Mouse (Mus musculus): Measurements from ENCODE around the gene Gm17660. TPM values are rescaled to one million over a fixed set of nuclear protein-coding genes. Genes with fewer than 3 reads are reported as not detected.
"Not testable (repeated sequence)": the region's sequence is repeated elsewhere in the genome, so short reads cannot be mapped to it uniquely, and the experiment has no call there.

The Gm17660 gene
- polyA plus RNA-seq, 1 experiment from 2014 or later, result not detected

DNA sequence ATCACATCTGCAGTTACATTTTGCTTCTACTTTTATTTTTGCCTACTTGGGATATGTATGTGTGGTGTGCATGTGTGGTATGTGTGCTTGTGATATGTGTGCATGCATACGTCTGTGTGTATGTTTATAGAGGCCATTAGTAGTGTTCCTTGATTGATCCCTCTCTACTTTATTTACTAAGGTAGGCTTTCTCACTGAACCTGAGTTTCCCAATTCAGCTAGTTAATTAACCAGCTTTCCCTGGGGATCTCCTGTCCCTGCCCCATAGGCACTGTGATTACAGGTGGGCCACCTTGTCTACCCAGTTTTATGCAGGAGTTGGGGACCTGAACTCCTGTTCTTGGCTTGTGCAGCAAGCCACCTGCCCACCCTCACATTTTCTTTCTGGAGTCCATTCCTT lies 40.7 kb downstream of the Gm17660 start:
- H3K4me1 ChIP-seq (replicated peaks), result no peaks in the 10 kb centered on the region
- H3K9ac ChIP-seq (replicated peaks), result no peak overlapping the region

GRCm38 (mm10) chr5:104035824-104036223 lies 41.6 kb downstream of the Gm17660 start:
- no peaks in the 10 kb centered on the region for H3K4me1 ChIP-seq (replicated peaks)
- ATAC-seq (ENCODE audit: insufficient number of reproducible peaks, insufficient read depth, low FRiP score, low TSS enrichment, low read depth), result no peak
- no peak overlapping the region for H3K4me2 ChIP-seq
- no peak overlapping the region for H3K9ac ChIP-seq (replicated peaks)
- no peak overlapping the region for H3K27ac ChIP-seq
- no peaks in the 10 kb centered on the region for H3K36me3 ChIP-seq
- no peak overlapping the region for H3K4me3 ChIP-seq (replicated peaks)
- 65% methylated on average over 1 of the region's 1 CpGs for WGBS
- H3K9me3 ChIP-seq, result no peaks in the 10 kb centered on the region
- no peaks in the 10 kb centered on the region for H3K27me3 ChIP-seq

More for the DNA sequence above, 40.7 kb downstream of the Gm17660 start:
- Histone ChIP-seq H3K4me2 (no peak overlapping the region), H3K9me3 (no peaks in the 10 kb centered on the region), H3K4me3 (replicated peaks) (no peak overlapping the region), H3K36me3 (no peaks in the 10 kb centered on the region), H3K27me3 (no peaks in the 10 kb centered on the region), H3K27ac (no peak overlapping the region)
- no peak for ATAC-seq (ENCODE audit: insufficient number of reproducible peaks, insufficient read depth, low FRiP score, low TSS enrichment, low read depth)
- 84% methylated on average over 1 of the region's 1 CpGs for WGBS

DNA sequence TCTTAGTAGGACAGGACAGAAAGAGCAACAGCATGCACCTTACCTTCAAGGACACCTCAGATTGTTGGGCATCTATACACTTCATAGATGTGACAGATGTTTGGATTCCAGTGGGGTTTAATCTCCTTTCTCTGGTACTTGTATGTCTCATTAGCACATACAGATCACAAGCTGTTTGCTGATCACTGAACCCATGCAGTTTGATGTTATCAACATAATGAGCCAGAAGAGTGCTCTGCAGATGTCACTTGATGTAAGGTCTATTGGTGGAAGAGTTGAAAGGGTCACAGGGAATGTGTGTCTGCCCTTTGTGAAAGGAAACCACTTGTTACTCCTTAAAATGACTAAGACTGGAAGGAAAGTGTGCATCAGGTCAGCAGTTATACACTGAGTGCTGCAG lies 42.3 kb downstream of the Gm17660 start:
- Histone ChIP-seq H3K27me3 (no peaks in the 10 kb centered on the region), H3K9ac (replicated peaks) (no peak overlapping the region), H3K4me3 (replicated peaks) (no peak overlapping the region), H3K4me1 (replicated peaks) (no peaks in the 10 kb centered on the region), H3K9me3 (no peaks in the 10 kb centered on the region), H3K36me3 (no peaks in the 10 kb centered on the region), H3K27ac (no peak overlapping the region), H3K4me2 (no peak overlapping the region)
- ATAC-seq (ENCODE audit: insufficient number of reproducible peaks, insufficient read depth, low FRiP score, low TSS enrichment, low read depth), result no peak

- 92% methylated on average over 2 of the region's 2 CpGs for WGBS
- Histone ChIP-seq H3K4me1 (replicated peaks) (no peaks in the 10 kb centered on the region), H3K9me3 (no peaks in the 10 kb centered on the region), H3K27me3 (no peaks in the 10 kb centered on the region), H3K36me3 (no peaks in the 10 kb centered on the region), H3K9ac (replicated peaks) (no peak overlapping the region), H3K4me3 (replicated peaks) (no peak overlapping the region), H3K27ac (no peak overlapping the region), H3K4me2 (no peak overlapping the region)
- no peak for ATAC-seq (ENCODE audit: insufficient number of reproducible peaks, insufficient read depth, low FRiP score, low TSS enrichment, low read depth)
Measured at GRCm38 (mm10) chr5:104032434-104033097, 44.8 kb downstream of the Gm17660 start.

DNA sequence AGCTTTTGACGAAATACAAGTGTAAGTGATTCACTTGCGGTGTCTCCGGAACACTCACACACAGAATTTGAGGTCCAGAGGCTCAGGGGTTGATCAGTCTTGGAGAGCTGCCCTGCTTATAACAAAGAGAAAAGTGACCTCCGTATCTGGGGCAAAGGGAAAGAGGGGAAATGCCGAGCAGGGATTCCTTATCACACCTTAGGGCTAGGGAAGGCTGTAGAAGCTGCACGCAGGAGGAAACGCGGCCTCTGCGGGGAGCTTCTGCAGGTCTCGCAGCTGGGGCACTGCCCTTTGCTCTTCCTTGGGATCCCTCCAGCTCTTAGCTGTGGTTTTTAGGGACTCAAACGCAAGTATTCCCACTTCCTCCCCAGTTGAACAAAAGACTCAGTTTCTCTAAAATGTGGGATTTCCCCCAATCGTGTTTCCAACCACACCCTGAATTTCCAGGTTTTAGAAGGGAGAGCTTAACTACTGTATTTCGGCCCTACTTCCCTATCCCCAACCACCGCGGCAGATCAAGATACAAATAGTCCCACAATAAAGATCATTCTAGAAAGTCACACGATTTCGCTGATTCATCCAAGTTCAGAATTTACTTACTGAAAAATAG lies 52.1 kb downstream of the Gm17660 start:
- H3K27ac ChIP-seq, result no peak overlapping the region
- no peak overlapping the region for H3K4me3 ChIP-seq (replicated peaks)
- no peak overlapping the region for H3K9ac ChIP-seq (replicated peaks)
- WGBS, result 44% methylated on average over 17 of the region's 17 CpGs
- H3K9me3 ChIP-seq, result no peaks in the 10 kb centered on the region
- H3K4me2 ChIP-seq, result no peak overlapping the region
- H3K36me3 ChIP-seq, result no peaks in the 10 kb centered on the region
- no peak for ATAC-seq (ENCODE audit: insufficient number of reproducible peaks, insufficient read depth, low FRiP score, low TSS enrichment, low read depth)
- H3K4me1 ChIP-seq (replicated peaks), result peaks cover 16% of the 10 kb centered on the region
- H3K27me3 ChIP-seq, result peaks cover 7% of the 10 kb centered on the region; the same call in 1 of the 2 replicates

DNA sequence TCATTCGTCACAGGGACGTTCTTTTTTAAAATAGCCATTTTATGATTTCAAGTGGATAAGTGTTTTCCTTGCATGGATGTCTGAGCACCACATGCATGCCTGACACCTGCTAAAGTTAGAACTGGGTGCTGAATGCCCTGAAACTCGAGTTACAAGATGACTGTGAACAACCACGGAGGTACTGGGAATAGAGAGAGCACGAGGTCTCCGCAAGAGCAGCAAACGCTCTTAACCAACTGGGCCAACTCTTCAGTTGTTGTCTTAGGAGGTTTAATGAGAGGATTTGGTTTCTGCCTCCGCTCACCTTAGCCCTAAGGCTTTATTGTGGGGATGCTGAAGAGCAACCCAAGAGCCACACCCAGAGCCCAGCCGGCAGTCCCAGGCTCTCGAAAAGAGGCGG lies 52.6 kb downstream of the Gm17660 start:
- H3K4me1 ChIP-seq (replicated peaks), result peaks cover 21% of the 10 kb centered on the region
- ATAC-seq (ENCODE audit: insufficient number of reproducible peaks, insufficient read depth, low FRiP score, low TSS enrichment, low read depth), result no peak
- no peaks in the 10 kb centered on the region for H3K9me3 ChIP-seq
- 64% methylated on average over 11 of the region's 11 CpGs for WGBS
- H3K36me3 ChIP-seq, result no peaks in the 10 kb centered on the region
- no peak overlapping the region for H3K4me2 ChIP-seq
- peaks cover 7% of the 10 kb centered on the region; the same call in 1 of the 2 replicates for H3K27me3 ChIP-seq
- H3K9ac ChIP-seq (replicated peaks), result no peak overlapping the region
- H3K4me3 ChIP-seq (replicated peaks), result no peak overlapping the region
- no peak overlapping the region for H3K27ac ChIP-seq

- not testable (repeated sequence) for ATAC-seq (ENCODE audit: insufficient number of reproducible peaks, insufficient read depth, low FRiP score, low TSS enrichment, low read depth); H3K9ac ChIP-seq (replicated peaks); H3K27me3 ChIP-seq; H3K9me3 ChIP-seq; H3K36me3 ChIP-seq; H3K4me3 ChIP-seq (replicated peaks); H3K4me2 ChIP-seq; H3K27ac ChIP-seq
- 76% methylated on average over 5 of the region's 5 CpGs for WGBS
- H3K4me1 ChIP-seq (replicated peaks), result peaks cover 26% of the 10 kb centered on the region
Measured at GRCm38 (mm10) chr5:104024193-104024592, 53.2 kb downstream of the Gm17660 start.

DNA sequence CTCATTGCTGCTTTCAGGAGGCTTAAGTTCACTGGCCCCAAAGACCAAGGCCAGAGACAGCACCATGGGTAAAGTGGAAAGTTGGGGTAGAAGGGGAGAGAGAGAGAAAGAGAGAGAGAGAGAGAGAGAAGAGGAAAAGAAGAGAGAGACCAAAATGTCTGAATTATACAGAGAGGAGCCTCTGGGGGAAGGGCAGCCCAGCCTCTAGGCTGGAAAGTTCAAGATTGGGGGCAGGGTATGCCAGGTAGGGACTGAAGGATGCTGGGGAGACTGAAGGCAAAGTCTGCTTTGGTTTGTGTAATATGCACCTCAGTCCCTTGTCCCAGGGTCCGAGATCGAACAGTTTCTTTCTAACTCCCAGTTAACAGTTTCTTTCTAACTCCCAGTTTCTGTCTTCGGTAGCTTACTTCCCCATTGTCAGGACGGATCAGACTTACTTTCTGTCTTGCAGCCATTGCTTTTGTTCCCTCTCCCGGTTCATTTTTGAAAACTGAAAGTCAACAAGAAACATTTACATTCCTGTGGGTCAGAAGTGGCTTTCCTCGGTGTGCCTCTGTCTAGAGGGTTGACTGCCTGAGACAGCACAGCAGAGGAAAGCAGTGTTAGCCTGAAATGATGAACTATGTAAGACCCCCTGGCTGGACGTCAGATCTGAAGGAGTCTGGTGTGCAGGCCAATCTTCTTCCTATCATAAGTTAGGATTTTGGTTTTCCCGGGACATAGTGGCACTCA lies 54.0 kb downstream of the Gm17660 start:
- H3K4me3 ChIP-seq (replicated peaks), result no peak overlapping the region
- no peak overlapping the region for H3K27ac ChIP-seq
- no peak overlapping the region for H3K4me2 ChIP-seq
- no peak for ATAC-seq (ENCODE audit: insufficient number of reproducible peaks, insufficient read depth, low FRiP score, low TSS enrichment, low read depth)
- H3K4me1 ChIP-seq (replicated peaks), result peaks cover 26% of the 10 kb centered on the region
- 86% methylated on average over 8 of the region's 8 CpGs for whole genome bisulfite sequencing
- H3K9me3 ChIP-seq, result no peaks in the 10 kb centered on the region
- H3K9ac ChIP-seq (replicated peaks), result no peak overlapping the region
- no peaks in the 10 kb centered on the region for H3K36me3 ChIP-seq
- H3K27me3 ChIP-seq, result peaks cover 7% of the 10 kb centered on the region; the same call in 1 of the 2 replicates

- ATAC-seq (ENCODE audit: insufficient number of reproducible peaks, insufficient read depth, low FRiP score, low TSS enrichment, low read depth), result no peak
- H3K4me1 ChIP-seq (replicated peaks), result peaks cover 26% of the 10 kb centered on the region
- H3K9me3 ChIP-seq, result no peaks in the 10 kb centered on the region
- H3K36me3 ChIP-seq, result peaks cover 3% of the 10 kb centered on the region
- 31% methylated on average over 5 of the region's 5 CpGs for WGBS
- no peak overlapping the region for H3K27ac ChIP-seq
- H3K4me3 ChIP-seq (replicated peaks), result peak overlapping the region; percentile 49
- peak overlapping the region; percentile 72 for H3K4me2 ChIP-seq
- H3K27me3 ChIP-seq, result peaks cover 7% of the 10 kb centered on the region; the same call in 1 of the 2 replicates
- no peak overlapping the region; the same call in 1 of the 2 replicates for H3K9ac ChIP-seq (replicated peaks)
Measured at GRCm38 (mm10) chr5:104022558-104022957, 54.9 kb downstream of the Gm17660 start.

GRCm38 (mm10) chr5:104021597-104022378 lies 55.6 kb downstream of the Gm17660 start, which contains the start of gene Hsd17b11:
TSS of gene Hsd17b11 (minus strand) at chr5:104021919.
- Histone ChIP-seq H3K27ac (peak within 1 kb of the TSS; percentile 77), H3K4me2 (peak within 1 kb of the TSS; percentile 72), H3K9ac (replicated peaks) (peak within 1 kb of the TSS; percentile 55), H3K4me3 (replicated peaks) (peak within 1 kb of the TSS; percentile 49), H3K27me3 (peaks cover 7% of the 10 kb centered on the region; the same call in 1 of the 2 replicates), H3K9me3 (no peaks in the 10 kb centered on the region), H3K36me3 (peaks cover 8% of the 10 kb centered on the region), H3K4me1 (replicated peaks) (peaks cover 26% of the 10 kb centered on the region)
- under 1% methylated on average over 31 of the region's 31 CpGs for WGBS
- peak; percentile 84 for ATAC-seq (ENCODE audit: insufficient number of reproducible peaks, insufficient read depth, low FRiP score, low TSS enrichment, low read depth)
